Mouse (Mus musculus) liver, embryonic 11.5 days (tissue): ENCODE measurements at regions not wholly inside any gene's neighbourhood (a gene's known extent, or its start where the extent isn't known, plus 50 kb on each side); places are given as distances from the start of the nearest gene placed in this dataset.

Source experiments
- ATAC-seq: fragments of 200-750 bp; cut with Nextera tagmentation; replicated peaks from 2 replicates; pipeline ENCODE4 v1.8.0; 2017; ENCODE audit warnings: moderate number of reproducible peaks, mild to moderate bottlenecking, moderate TSS enrichment, moderate library complexity; ENCODE audit not compliant: low FRiP score
- DNase-seq: peaks from one replicate; pipeline ENCODE4 v3.0.0-alpha.2; 2017; ENCODE audit warnings: low spot score
- H3K27ac ChIP-seq: fragments of 300-500 bp; sonication (generic); 2 replicates; pipeline ENCODE4 v1.5.1; 2014; ENCODE audit warnings: mild to moderate bottlenecking, low read depth, low read length, control low read depth
- H3K27me3 ChIP-seq: fragments of 300-500 bp; sonication (generic); replicated peaks from 2 replicates; pipeline ENCODE4 v1.6.1; 2014; ENCODE audit warnings: low read length, mixed read lengths; ENCODE audit not compliant: control insufficient read depth, insufficient read depth
- H3K36me3 ChIP-seq: fragments of 300-500 bp; sonication (generic); 2 replicates; pipeline ENCODE4 v1.6.1; 2014; ENCODE audit warnings: mild to moderate bottlenecking, low read length, moderate library complexity, mixed read lengths; ENCODE audit not compliant: control insufficient read depth, insufficient read depth
- H3K4me1 ChIP-seq: fragments of 300-500 bp; sonication (generic); replicated peaks from 2 replicates; pipeline ENCODE4 v1.6.1; 2014; ENCODE audit warnings: low read length, mixed read lengths; ENCODE audit not compliant: control insufficient read depth, insufficient read depth
- H3K4me2 ChIP-seq: fragments of 300-500 bp; sonication (generic); 2 replicates; pipeline ENCODE4 v1.6.1; 2014; ENCODE audit warnings: mild to moderate bottlenecking, control low read depth, moderate library complexity
- H3K4me3 ChIP-seq: fragments of 300-500 bp; sonication (generic); 2 replicates; pipeline ENCODE4 v1.5.1; 2014; ENCODE audit warnings: low read depth, low read length, control low read depth
- H3K9ac ChIP-seq: fragments of 300-500 bp; sonication (generic); 2 replicates; pipeline ENCODE4 v1.6.1; 2014; ENCODE audit warnings: low read depth, low read length, control low read depth
- H3K9me3 ChIP-seq: fragments of 300-500 bp; sonication (generic); 2 replicates; pipeline ENCODE4 v1.6.1; 2016; ENCODE audit warnings: low read length, inconsistent platforms, mixed read lengths; ENCODE audit not compliant: control insufficient read depth
- WGBS: fragments of 180-500 bp; shearing (Covaris S2); extraction: QIAGEN DNeasy Blood & Tissue Kit; methylation state at CpG from one replicate; pipeline ENCODE4 v1.1.7; 2014; 5-methylcytosine and 5-hydroxymethylcytosine counted together

- H3K4me3 ChIP-seq = no peak overlapping the region
- WGBS = 93% methylated on average over 1 of the region's 1 CpGs
- H3K27ac ChIP-seq = no peak overlapping the region
- no peaks in the 10 kb centered on the region for H3K27me3 ChIP-seq
- ATAC-seq (no peak), DNase-seq (no peak)
- no peak overlapping the region for H3K4me2 ChIP-seq
- no peaks in the 10 kb centered on the region for H3K36me3 ChIP-seq
- H3K4me1 ChIP-seq = no peaks in the 10 kb centered on the region
- H3K9ac ChIP-seq = no peak overlapping the region
- no peaks in the 10 kb centered on the region for H3K9me3 ChIP-seq
Measured at GRCm38 (mm10) chr10:65154131-65154530, 1064.1 kb upstream of the Lrrtm3 start.

GRCm38 (mm10) chr10:65124940-65125610 is 1035.0 kb upstream of the Lrrtm3 start:
- WGBS = 71% methylated on average over 5 of the region's 5 CpGs

GRCm38 (mm10) chr10:65118212-65118611 is 1028.1 kb upstream of the Lrrtm3 start:
- Histone ChIP-seq H3K36me3 (no peaks in the 10 kb centered on the region), H3K9ac (no peak overlapping the region), H3K4me1 (no peaks in the 10 kb centered on the region), H3K4me3 (no peak overlapping the region), H3K27me3 (no peaks in the 10 kb centered on the region), H3K9me3 (no peaks in the 10 kb centered on the region), H3K4me2 (no peak overlapping the region), H3K27ac (no peak overlapping the region)
- 77% methylated on average over 1 of the region's 1 CpGs for WGBS
- no peak for ATAC-seq
- DNase-seq = no peak

More at GRCm38 (mm10) chr10:65124940-65125610, 1035.0 kb upstream of the Lrrtm3 start:
- no peak overlapping the region for H3K9ac ChIP-seq
- H3K4me3 ChIP-seq = no peak overlapping the region
- ATAC-seq (no peak), DNase-seq (no peak)
- no peak overlapping the region for H3K27ac ChIP-seq
- no peaks in the 10 kb centered on the region for H3K36me3 ChIP-seq
- H3K9me3 ChIP-seq = no peaks in the 10 kb centered on the region
- H3K4me1 ChIP-seq = no peaks in the 10 kb centered on the region
- H3K4me2 ChIP-seq = no peak overlapping the region
- H3K27me3 ChIP-seq = no peaks in the 10 kb centered on the region

GRCm38 (mm10) chr10:65114586-65114985 is 1024.5 kb upstream of the Lrrtm3 start:
- DNase-seq = no peak
- Histone ChIP-seq H3K4me1 (no peaks in the 10 kb centered on the region), H3K9ac (no peak overlapping the region), H3K4me3 (no peak overlapping the region), H3K27me3 (no peaks in the 10 kb centered on the region), H3K36me3 (no peaks in the 10 kb centered on the region), H3K4me2 (no peak overlapping the region), H3K9me3 (no peaks in the 10 kb centered on the region), H3K27ac (no peak overlapping the region)
- ATAC-seq = no peak

GRCm38 (mm10) chr10:65110729-65111128 is 1020.7 kb upstream of the Lrrtm3 start:
- no peak for ATAC-seq
- WGBS = 73% methylated on average over 5 of the region's 5 CpGs

DNA sequence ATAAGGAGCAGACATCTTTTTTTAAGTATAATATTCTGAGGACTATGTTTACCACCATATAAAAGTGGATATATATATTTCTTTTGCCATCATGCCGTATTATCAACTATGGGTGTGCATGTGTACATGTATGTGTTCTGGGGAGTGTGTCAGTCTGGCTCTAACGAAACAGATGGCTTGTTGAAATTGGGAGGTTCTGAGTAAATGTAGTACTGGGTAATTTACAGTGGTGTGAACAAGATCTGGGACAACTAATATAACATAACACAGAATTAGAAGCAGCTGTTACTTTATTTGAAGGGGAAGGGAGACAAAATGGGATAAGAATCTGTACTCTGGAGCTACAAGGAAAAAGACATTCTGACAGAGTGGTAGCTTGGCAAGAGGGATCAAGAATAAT is 1017.3 kb upstream of the Lrrtm3 start:
- Histone ChIP-seq H3K4me3 (no peak overlapping the region), H3K4me2 (no peak overlapping the region), H3K4me1 (no peaks in the 10 kb centered on the region), H3K27me3 (no peaks in the 10 kb centered on the region), H3K36me3 (no peaks in the 10 kb centered on the region), H3K9me3 (no peaks in the 10 kb centered on the region), H3K9ac (no peak overlapping the region), H3K27ac (no peak overlapping the region)
- DNase-seq (no peak), ATAC-seq (no peak)
- 69% methylated on average over 2 of the region's 2 CpGs for WGBS

More at GRCm38 (mm10) chr10:65110729-65111128, 1020.7 kb upstream of the Lrrtm3 start:
- H3K4me3 ChIP-seq = no peak overlapping the region
- no peaks in the 10 kb centered on the region for H3K4me1 ChIP-seq
- no peaks in the 10 kb centered on the region for H3K36me3 ChIP-seq
- DNase-seq = no peak
- no peak overlapping the region for H3K9ac ChIP-seq
- H3K9me3 ChIP-seq = no peaks in the 10 kb centered on the region
- H3K27ac ChIP-seq = no peak overlapping the region
- no peak overlapping the region for H3K4me2 ChIP-seq
- H3K27me3 ChIP-seq = no peaks in the 10 kb centered on the region

- H3K4me2 ChIP-seq = no peak overlapping the region
- no peak overlapping the region for H3K27ac ChIP-seq
- no peak overlapping the region for H3K4me3 ChIP-seq
- H3K4me1 ChIP-seq = no peaks in the 10 kb centered on the region
- H3K9me3 ChIP-seq = no peaks in the 10 kb centered on the region
- WGBS = 63% methylated on average over 2 of the region's 2 CpGs
- H3K36me3 ChIP-seq = no peaks in the 10 kb centered on the region
- no peak for DNase-seq
- H3K9ac ChIP-seq = no peak overlapping the region
- H3K27me3 ChIP-seq = no peaks in the 10 kb centered on the region
- ATAC-seq = no peak
Measured at GRCm38 (mm10) chr10:65084446-65084845, 994.4 kb upstream of the Lrrtm3 start.

GRCm38 (mm10) chr10:65081638-65082037 is 991.6 kb upstream of the Lrrtm3 start:
- H3K36me3 ChIP-seq = no peaks in the 10 kb centered on the region
- H3K27me3 ChIP-seq = no peaks in the 10 kb centered on the region
- no peak for ATAC-seq
- H3K4me3 ChIP-seq = no peak overlapping the region
- H3K9ac ChIP-seq = no peak overlapping the region
- H3K9me3 ChIP-seq = no peaks in the 10 kb centered on the region
- DNase-seq = no peak
- H3K4me1 ChIP-seq = no peaks in the 10 kb centered on the region
- no peak overlapping the region for H3K4me2 ChIP-seq
- no peak overlapping the region for H3K27ac ChIP-seq
- WGBS = 81% methylated on average over 1 of the region's 1 CpGs

- Histone ChIP-seq H3K4me2 (no peak overlapping the region), H3K27me3 (no peaks in the 10 kb centered on the region), H3K9me3 (no peaks in the 10 kb centered on the region), H3K4me1 (no peaks in the 10 kb centered on the region), H3K9ac (no peak overlapping the region), H3K36me3 (no peaks in the 10 kb centered on the region), H3K27ac (no peak overlapping the region), H3K4me3 (no peak overlapping the region)
- ATAC-seq (peak; percentile 49; the same call in 1 of the 2 replicates), DNase-seq (no peak)
Measured at GRCm38 (mm10) chr10:65058086-65058485, 968.0 kb upstream of the Lrrtm3 start.
